Mouse (Mus musculus): ENCODE data around the gene S100a7a. TPM values are rescaled to one million over a fixed set of nuclear protein-coding genes. Genes with fewer than 3 reads are reported as not detected.

S100a7a gene
- total RNA-seq, 2 experiments from 2014 or later, result 0.37 to 0.67 TPM

DNA sequence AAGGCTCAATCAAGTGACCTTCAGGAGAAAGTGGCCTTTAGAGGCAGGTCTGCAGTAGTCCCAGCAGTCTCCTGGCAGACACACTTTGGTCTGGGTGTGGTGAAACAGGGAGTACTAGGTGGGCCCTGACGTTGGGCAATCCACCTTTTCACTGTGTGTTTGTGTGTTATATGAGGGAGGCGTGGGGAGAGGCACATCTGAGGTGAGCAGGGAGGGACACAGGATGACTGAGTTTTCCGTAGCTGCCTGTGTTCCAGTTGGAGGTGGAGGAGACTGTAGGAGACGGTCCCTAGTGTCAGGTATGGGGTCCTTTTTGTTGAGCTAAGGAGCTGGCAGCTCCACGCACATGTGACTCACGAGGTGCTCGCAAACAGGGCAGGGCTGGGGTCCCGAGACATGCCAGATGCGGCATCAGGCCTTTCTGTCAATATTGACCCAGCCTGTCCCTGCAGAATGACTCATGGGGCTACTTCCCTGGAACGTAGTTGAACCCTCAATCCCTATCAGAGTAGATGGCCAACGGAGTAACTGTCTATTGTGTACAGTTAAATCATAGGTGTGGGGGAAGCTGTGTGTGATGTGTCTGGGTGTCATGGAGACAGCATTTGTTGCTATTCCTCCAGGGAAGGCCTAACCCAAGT lies 39.1 kb upstream of the S100a7a start:
- TF ChIP-seq CTCF (conservative IDR thresholded peaks at IDR 0.05), result no peak

DNA sequence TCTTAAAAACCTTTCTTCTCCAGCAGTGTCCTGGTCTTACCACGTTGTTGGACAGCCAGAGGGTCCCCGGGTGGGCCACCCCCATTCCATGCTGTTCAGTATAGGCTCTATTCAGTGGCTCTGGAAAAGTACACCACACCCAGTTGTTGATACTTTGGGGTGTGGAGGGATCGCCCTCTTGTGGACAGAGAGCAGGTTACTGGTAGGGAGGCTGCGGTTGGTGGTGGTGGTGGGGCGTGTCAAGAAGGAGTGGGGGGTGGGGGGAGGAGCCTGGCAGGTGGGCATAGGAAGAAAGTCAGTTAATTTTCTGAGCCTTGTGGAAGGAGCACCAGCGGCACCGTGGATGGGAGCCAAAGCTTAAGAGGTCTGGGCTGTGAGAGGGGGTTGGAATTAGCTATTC lies 38.4 kb upstream of the S100a7a start:
- H3K4me3 ChIP-seq, result peak overlapping the region; percentile 13; the same call in 1 of the 2 replicates

More for the DNA sequence above, 39.1 kb upstream of the S100a7a start:
- Histone ChIP-seq H3K4me3 (no peak overlapping the region), H3K27ac (no peak overlapping the region)
- DNase-seq (ENCODE audit: low spot score in 2 of 2), result no peak

DNA sequence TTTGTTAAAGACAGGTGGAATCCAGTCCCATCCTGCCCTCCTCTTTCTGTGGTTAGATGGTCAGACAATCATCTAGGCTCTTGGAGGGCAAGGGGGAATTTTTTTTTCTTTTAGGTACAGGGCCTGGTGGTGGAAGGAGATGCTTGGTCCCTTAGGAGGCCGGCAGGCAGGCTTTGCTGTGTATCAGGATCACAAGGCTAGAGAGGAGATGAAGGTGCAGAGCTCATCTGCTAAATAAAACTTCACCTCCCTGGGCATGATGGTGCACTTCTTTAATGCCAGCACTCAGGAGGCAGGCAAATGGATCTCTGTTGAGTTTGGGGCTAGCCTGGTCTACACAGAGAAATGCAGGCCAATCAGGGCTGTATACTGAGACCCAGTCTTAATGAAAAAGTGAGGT lies 37.9 kb upstream of the S100a7a start:
- H3K27ac ChIP-seq, result no peak overlapping the region
- no peak for TF ChIP-seq CTCF (conservative IDR thresholded peaks at IDR 0.05)
- DNase-seq (ENCODE audit: low spot score in 2 of 2), result peak in 1 of 2 experiments; percentile 4
- no peak overlapping the region for H3K4me3 ChIP-seq

More for the DNA sequence above, 38.4 kb upstream of the S100a7a start:
- peak; percentile 78 for TF ChIP-seq CTCF (conservative IDR thresholded peaks at IDR 0.05)
- H3K27ac ChIP-seq, result no peak overlapping the region
- DNase-seq (ENCODE audit: low spot score in 2 of 2), result peak; percentile 74 to 78

DNA sequence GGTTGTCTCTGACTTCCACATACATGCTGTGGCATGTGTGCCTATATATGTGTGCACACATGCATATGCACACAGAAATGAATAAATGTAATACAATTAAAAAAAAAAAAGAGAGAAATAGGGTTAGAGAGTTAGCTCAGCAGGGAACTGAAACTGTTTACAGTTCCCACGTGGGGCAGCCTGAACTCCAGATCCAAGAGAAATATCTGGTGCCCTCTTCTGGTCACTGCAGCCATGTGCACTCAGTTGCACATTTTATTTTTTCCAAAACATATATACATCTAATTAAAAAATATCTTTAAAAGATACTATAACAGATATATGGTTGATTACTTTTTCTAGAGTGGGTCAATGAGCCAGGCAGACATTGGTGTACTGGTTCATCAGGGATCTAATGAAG lies 36.2 kb upstream of the S100a7a start:
- H3K27ac ChIP-seq, result no peak overlapping the region
- DNase-seq (ENCODE audit: low spot score in 2 of 2), result peak in 1 of 2 experiments; percentile 0
- no peak overlapping the region for H3K4me3 ChIP-seq
- TF ChIP-seq CTCF (conservative IDR thresholded peaks at IDR 0.05), result peak; percentile 62

DNA sequence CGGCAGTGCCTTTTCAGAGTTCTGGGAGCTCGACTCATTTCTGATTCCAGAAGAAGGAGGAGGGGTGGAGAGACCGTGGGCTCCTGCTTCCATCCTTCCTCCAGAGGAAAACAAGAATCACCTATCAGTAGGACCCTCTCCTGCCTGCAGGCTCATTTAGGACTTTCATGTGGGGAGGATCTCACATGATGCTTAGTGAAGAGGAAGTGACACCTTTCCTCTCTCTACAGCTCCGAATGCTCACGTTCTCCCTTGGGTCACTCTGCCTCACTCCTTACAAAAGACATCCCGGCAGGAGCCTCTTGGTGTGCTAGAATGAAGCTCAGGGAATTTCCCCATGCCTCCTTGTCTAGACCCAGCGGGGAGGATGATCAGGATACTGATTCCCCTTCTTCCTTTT lies 32.3 kb upstream of the S100a7a start:
- DNase-seq (ENCODE audit: low spot score in 2 of 2), result peak in 1 of 2 experiments; percentile 5
- TF ChIP-seq CTCF (conservative IDR thresholded peaks at IDR 0.05), result no peak
- Histone ChIP-seq H3K27ac (no peak overlapping the region), H3K4me3 (no peak overlapping the region)

DNA sequence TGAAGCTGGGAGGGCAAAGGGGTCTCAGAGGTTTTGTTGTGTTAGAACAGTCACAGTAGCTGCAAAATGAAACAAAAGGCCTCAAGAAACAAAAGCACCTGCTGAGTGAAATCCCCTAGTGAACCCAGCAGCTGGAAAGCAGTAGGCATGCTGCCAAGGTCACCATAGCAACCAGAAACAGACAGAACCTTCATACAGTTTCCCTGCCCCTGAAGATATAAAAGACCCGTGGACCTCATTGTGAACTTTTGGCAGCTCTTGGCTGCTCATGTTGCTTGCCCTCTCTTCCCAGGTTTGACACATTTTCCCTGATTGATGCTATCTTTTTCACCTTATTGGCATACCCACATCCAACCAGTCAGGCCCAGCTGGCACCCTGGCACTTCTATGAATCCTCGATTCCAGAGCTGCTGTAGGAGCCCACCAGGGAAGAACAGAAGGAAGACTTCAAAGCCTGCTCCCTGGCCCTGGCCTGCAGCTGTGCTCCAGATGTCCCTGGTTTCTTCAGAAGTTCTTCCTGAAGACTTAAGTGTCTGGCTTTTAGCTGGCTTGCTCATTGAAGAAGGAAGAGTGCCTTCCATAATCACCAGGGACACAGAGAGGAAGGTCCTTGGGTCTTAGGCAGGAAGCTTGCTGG lies 30.3 kb upstream of the S100a7a start:
- no peak for TF ChIP-seq CTCF (conservative IDR thresholded peaks at IDR 0.05)
- Histone ChIP-seq H3K27ac (no peak overlapping the region), H3K4me3 (no peak overlapping the region)
- peak in 1 of 2 experiments; percentile 33 for DNase-seq (ENCODE audit: low spot score in 2 of 2)

DNA sequence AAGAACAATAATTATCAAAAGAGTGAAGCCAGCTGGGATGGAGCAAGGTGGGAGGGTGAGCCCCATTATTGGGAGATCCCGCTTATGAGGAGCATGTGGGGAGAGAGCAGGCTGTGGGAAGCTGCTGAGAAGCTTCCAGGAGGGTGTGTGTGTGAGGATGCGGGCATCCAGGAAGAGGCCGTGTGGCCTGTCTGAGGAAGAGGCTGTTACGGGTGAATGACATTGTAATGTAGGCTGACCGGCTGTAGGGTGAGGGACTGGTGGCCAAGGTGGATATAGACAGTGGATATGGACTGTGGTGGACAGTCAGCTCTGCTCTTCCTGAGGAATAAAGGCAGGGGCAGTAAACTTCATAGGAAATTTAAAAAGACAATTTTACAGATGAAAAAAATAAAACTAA lies 28.3 kb upstream of the S100a7a start:
- Histone ChIP-seq H3K27ac (no peak overlapping the region), H3K4me3 (no peak overlapping the region)
- TF ChIP-seq CTCF (conservative IDR thresholded peaks at IDR 0.05), result no peak
- peak in 1 of 2 experiments; percentile 9 for DNase-seq (ENCODE audit: low spot score in 2 of 2)

DNA sequence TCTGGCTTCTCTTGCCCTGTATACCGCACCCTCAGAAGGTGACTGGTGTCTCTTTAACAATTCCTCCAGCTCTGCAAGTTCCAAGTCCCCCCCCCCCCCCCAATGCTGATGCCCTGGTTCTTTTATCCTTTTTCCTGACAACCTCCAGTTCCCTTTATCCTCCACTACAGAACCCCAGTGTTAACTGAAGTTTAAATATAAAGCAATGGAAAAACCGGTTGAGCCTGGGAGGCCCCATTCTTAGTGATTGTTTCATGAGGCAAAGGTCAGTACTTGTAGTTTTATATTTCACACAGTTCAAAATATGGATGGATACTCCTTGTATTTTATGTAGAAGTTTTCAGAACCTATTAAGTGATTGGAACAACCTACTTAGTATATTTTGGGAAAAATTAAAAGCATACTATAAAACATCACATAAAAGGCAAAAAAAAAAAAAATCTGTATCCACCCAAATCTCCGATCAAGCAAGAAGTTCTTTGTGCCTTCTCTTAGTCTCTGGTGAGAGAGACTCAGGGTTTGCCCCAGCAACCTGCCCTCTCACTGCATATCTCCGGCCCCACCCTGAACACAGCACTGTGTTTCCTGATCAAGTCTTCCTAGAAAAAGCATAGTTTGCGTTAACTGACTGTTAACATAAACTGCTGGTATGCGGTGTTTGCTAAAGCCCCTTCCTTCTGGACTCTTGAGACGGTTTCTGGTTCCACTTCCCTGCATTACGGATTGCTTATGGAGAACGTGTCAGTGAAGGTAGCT lies 27.4 kb upstream of the S100a7a start:
- no peak for TF ChIP-seq CTCF (conservative IDR thresholded peaks at IDR 0.05)
- DNase-seq (ENCODE audit: low spot score in 2 of 2), result no peak
- Histone ChIP-seq H3K27ac (no peak overlapping the region), H3K4me3 (no peak overlapping the region)

DNA sequence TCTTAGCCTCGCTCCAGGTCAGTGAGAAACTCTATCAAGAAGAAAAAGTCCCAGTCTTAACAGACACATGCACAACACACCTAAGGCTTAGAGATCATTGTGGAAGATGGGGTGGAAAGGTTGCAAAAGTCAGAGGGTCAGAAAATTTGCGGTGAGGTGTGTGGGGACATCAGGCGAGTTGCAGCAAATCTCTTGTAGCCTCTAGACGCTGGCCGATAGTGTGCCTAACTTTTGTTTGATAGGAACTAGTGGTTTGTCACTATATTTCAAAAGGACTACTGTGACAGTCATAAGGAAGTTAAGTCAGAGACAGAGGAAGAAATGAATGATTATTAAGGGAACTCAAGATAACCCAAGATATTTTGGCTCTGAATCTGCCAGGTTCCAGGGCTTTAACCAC lies 26.5 kb upstream of the S100a7a start:
- DNase-seq (ENCODE audit: low spot score in 2 of 2), result no peak
- no peak overlapping the region for H3K4me3 ChIP-seq
- H3K27ac ChIP-seq, result no peak overlapping the region
- TF ChIP-seq CTCF (conservative IDR thresholded peaks at IDR 0.05), result no peak

DNA sequence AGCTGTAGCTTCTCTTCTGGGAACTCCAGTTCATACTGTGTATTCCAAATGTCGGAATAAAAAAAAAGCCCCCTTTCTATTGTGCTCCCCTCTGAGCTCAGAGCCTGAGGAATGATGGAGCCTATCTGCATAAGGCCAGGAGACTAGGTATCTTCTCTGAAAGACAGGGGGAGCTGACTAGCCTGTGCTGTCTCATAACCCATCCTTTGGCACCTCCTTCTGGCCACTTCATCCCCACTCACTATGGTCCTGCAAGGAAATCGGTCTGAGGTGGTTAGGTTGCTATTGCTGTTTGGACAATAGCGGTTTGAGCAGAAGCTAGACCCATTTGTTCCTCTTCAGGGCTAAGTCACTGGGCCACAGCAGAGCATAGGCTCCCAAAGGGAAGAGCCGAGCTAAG lies 26.0 kb upstream of the S100a7a start:
- no peak overlapping the region for H3K4me3 ChIP-seq
- TF ChIP-seq CTCF (conservative IDR thresholded peaks at IDR 0.05), result peak; percentile 69
- DNase-seq (ENCODE audit: low spot score in 2 of 2), result no peak
- H3K27ac ChIP-seq, result no peak overlapping the region

DNA sequence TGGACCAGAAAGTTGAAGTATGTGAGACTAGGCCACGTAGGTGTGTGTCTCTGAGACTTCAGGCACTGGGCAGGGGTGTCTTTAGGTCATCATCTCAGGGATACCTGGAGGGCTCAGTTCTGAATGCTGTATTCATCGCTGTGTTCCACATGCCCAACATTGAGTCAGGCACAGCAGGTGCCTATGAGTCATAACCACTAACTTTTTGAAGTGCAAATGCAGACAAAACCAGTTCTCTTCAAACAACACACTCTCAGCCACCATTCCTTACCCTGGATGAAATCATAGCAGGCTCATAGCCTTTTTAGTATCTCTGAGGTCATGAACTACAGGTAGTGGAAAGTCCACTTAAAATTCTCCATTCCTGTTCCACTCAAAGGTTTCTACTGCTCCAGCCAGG lies 24.5 kb upstream of the S100a7a start:
- H3K27ac ChIP-seq, result no peak overlapping the region
- DNase-seq (ENCODE audit: low spot score in 2 of 2), result no peak
- no peak for TF ChIP-seq CTCF (conservative IDR thresholded peaks at IDR 0.05)
- H3K4me3 ChIP-seq, result no peak overlapping the region

DNA sequence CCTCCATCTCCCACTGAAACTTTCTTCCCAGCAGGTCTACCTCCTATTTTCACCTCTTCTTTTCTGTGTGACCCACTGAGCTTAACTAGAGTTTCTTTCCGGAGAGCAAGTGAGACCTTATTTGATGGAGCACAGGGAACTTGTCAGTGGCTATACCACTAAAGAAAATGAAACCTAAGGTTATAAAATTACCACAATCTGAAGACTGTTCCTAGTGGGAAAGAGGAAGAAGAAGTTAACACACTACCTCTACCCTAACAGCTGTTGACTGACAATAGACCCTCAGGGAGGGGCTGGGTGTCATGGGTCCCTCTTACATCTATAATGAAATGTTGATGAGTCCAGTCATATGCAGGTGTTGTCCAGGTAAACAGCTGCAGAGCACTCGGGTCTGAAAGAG lies 21.8 kb upstream of the S100a7a start:
- Histone ChIP-seq H3K27ac (no peak overlapping the region), H3K4me3 (no peak overlapping the region)
- no peak for DNase-seq (ENCODE audit: low spot score in 2 of 2)
- no peak for TF ChIP-seq CTCF (conservative IDR thresholded peaks at IDR 0.05)

DNA sequence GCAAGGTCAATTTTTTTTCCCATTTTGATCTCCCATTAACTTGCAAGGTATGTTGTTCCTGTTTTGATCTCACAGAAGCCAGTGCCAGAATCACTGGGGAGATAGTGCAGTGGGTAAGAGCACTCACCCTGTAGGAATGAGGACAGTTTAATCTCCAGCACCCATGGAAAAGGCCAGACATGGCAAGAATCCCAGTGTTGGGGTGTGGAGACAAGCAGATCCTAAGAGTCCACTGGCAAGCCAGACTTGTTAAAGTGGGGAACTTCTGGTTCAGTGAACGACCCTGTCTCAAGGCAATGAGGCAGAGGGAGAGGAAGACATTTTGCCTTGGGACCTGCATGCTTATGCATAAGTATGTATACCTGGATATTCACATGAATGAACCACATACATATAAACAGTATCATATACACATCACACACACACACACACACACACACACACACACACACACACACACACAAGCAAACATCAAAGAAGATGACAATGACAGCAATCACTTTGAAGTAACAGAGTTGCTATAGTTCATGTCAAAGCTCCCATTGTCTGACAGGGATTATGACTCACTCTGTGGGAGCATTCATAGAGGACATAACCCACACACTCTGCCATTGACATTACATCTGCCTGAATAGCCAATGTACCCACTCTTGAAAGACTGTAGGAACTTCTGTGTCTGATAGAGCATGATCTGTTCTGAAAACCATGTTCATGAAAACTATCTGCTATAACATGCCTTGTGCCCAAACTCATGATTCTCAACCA lies 15.1 kb upstream of the S100a7a start:
- no peak for TF ChIP-seq CTCF (conservative IDR thresholded peaks at IDR 0.05)
- DNase-seq (ENCODE audit: low spot score in 2 of 2), result no peak
- H3K4me3 ChIP-seq, result no peak overlapping the region
- H3K27ac ChIP-seq, result no peak overlapping the region
